Mouse (Mus musculus): ENCODE measurements at regions not wholly inside any gene's neighbourhood (a gene's known extent, or its start where the extent isn't known, plus 50 kb on each side); places are given as distances from the start of the nearest gene placed in this dataset.

GRCm38 (mm10) chr15:102776218-102776850 is 54.4 kb upstream of the Calcoco1 start:
- no peak for DNase-seq (ENCODE audit: low read depth, low spot score)

GRCm38 (mm10) chr15:102780626-102781025 is 58.6 kb upstream of the Calcoco1 start:
- no peak for DNase-seq (ENCODE audit: low read depth, low spot score)

GRCm38 (mm10) chr15:102782988-102783799 is 61.2 kb upstream of the Calcoco1 start:
- peak; percentile 15 for DNase-seq (ENCODE audit: low read depth, low spot score)

- DNase-seq (ENCODE audit: low read depth, low spot score) = peak; percentile 91
Measured at GRCm38 (mm10) chr15:102785055-102785820, 63.3 kb upstream of the Calcoco1 start.

- DNase-seq (ENCODE audit: low read depth, low spot score) = no peak
Measured at GRCm38 (mm10) chr15:102788846-102789518, 67.0 kb upstream of the Calcoco1 start.

- DNase-seq (ENCODE audit: low read depth, low spot score) = no peak
Measured at GRCm38 (mm10) chr15:102797020-102797618, 75.1 kb upstream of the Calcoco1 start.

GRCm38 (mm10) chr15:102800049-102800448 is 78.1 kb upstream of the Calcoco1 start:
- no peak for DNase-seq (ENCODE audit: low read depth, low spot score)

- peak; percentile 84 for DNase-seq (ENCODE audit: low read depth, low spot score)
Measured at GRCm38 (mm10) chr15:102802265-102802813, 80.4 kb upstream of the Calcoco1 start.

- DNase-seq (ENCODE audit: low read depth, low spot score) = peak; percentile 50
Measured at GRCm38 (mm10) chr15:102807353-102807752, 85.4 kb upstream of the Calcoco1 start.

- DNase-seq (ENCODE audit: low read depth, low spot score) = no peak
Measured at GRCm38 (mm10) chr15:102819181-102819580, 97.2 kb upstream of the Calcoco1 start.

GRCm38 (mm10) chr15:102839688-102840087 is 81.2 kb upstream of the Hoxc13 start:
- peak; percentile 98 for DNase-seq (ENCODE audit: low read depth, low spot score)

GRCm38 (mm10) chr15:102862374-102862773 is 58.5 kb upstream of the Hoxc13 start:
- DNase-seq (ENCODE audit: low read depth, low spot score) = no peak

- DNase-seq (ENCODE audit: low read depth, low spot score) = no peak
Measured at GRCm38 (mm10) chr15:102866788-102867187, 54.1 kb upstream of the Hoxc13 start.

Data from 3T3-L1 (cell line).